Mouse (Mus musculus) heart, adult 8-10 months (tissue): Measurements from ENCODE around the gene Aqp9. TPM values are rescaled to one million over a fixed set of nuclear protein-coding genes. Genes with fewer than 3 reads are reported as not detected.

ENCODE experiments used
- DNase-seq: peaks from one replicate; pipeline ENCODE4 v3.0.0; 2022; ENCODE audit warnings: low spot score
- total RNA-seq, 4 experiments: library from RNA; stranded (reverse); gene quantifications; 2 replicates each; pipeline ENCODE4 v1.2.4; 2022

Aqp9 gene
- total RNA-seq, 4 experiments from 2014 or later = 1.5 TPM; not detected in 3

DNA sequence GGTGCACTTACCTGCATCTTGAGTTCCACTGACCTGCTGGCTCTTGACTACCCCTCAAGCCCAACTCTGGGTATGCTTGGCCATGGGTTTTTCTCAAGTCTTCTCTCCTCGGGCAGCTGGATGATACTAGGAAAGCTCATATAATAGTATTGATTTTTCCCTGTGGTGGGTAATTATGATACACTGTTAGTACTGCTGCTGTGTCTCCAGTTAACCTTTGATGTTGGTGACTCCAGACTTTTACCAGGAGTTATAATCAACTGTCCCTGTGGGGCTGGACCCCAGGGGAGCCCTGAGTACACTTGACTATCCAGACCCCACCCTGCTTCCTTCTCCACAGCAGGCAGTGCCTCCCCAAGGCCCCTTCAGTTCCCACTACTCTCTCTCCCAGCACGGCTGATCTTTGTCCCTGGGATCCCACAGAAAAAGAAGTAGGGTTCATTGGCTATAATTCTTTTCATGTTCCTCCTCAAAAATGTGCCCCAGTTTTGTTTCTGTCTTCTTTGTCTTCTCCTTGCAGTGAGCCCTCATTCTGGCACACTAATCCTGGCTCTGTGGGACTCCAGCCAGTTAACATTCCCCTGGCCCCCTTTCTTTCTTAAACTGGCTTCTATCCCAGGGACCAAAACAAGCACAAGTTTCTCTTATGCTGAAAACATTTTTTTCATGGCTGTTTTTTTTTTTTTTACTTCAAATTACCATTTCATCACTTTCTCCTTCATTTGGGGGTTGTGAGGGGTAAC, 838 bp downstream of the Aqp9 start:
- DNase-seq = no peak

DNA sequence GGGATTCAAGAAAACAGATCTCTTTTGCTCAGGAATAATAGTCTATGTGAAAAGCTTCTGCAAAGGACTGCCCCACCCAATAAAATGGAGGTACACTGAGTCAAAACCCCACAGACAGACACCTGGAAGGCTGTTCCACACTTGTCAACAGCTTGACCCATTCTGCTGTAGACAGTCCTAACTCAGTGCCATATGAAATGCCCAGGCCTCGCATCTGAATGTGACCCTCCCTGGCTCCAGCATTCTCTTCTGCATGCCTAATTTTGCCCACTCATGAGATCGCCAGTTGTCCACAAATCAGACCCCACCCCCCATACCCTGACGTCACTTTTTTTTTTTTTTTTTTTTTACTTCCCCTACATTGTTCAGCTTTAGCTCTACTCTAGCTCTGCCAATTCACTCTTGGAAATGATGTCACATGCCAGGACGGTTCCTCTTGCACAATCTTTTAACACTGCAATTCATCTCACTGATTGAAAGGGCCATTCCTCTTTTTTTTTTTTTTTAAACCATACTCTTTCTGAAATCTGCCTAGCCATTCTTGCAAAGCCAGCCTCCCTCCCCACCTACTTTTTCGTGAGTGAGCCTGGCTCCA, 1.5 kb downstream of the Aqp9 start:
- DNase-seq = peak; percentile 25

DNA sequence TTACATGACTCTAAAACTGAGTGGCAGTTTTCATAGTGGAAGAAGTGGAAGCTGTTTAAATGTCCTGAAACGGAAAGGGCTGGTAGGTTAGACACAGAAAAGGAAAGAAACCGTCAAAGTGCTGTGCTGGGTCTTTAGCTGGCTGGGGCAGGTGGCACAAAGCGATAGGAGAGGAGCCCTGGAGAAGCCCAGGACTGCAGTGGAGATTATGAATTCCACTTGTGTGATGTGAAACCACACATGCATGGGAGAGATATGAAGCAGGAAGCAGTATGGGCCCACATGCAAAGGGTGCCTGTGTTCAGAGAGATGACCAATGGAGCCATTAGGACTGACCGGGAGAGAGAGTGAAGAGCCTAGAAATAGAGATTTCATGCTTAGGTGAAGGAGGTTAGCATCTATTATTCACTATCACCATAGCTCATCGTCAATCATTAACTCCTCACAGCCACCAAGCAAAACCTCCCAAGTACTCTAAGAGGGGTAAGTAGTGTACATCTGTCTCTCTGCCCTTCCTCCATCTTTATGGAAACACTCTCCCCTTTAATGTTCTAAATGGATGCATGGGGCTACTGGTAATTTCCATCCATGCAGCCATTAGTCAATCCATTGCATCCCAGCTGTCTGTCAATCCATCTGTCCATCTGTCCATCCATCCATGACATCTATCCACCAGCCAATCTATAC, 2.3 kb downstream of the Aqp9 start:
- no peak for DNase-seq

DNA sequence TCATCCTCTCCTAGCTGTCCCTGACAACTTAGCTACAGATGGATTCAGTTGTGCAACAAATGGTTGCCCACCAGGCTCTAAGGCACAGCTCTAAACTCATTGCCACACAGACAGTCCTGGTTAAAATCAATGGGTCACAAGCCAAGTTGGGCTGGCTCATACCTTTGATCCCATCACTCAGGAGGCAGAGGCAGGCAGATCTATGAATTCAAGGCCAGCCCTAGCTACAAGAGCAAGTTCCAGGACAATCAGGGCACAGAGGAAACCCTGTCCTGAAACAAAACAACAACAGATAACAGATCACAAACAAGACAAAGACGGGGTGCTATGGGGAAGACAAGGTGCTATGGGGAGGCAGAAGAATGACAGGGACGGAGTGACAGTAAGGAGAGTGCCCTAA, 3.0 kb downstream of the Aqp9 start:
- DNase-seq = no peak

DNA sequence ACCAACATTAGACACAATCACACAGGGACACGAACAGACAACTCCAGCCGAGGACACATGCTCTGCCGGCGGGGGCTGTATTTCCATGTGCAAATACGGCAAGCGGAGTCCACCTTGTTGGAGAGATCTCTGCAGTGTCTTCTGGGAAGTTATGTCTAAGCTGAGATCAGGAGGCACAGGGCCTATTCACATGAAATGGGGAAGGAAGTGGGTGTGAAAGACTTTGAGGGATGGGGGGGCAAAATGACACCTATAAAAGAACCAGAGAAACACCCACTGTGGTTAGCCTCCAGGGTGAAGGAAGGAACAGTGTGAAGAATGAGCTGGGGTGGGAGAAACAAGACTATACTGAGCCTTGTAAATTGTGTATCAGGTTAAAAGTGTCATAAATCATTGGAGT, 3.4 kb downstream of the Aqp9 start:
- DNase-seq = no peak

DNA sequence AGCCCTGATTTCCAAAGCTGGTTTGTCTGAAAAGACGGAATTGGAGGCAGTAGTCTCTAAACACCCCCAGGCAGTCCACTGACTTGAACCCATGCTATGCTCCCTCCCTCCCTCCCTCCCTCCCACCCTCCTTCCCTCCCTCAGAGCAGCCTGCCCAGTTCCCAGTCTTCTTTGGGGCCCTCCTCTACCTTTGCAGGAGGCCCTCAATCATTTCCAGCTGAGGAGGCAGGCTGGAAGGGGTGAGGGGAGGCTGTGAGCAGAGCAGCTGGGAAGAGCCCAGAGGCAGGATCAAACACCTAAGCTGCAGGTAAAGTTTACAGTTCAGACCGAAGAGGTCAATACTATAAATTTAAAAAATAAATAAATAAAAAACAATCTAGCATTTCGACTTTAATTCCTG, 4.1 kb downstream of the Aqp9 start:
- DNase-seq = no peak

DNA sequence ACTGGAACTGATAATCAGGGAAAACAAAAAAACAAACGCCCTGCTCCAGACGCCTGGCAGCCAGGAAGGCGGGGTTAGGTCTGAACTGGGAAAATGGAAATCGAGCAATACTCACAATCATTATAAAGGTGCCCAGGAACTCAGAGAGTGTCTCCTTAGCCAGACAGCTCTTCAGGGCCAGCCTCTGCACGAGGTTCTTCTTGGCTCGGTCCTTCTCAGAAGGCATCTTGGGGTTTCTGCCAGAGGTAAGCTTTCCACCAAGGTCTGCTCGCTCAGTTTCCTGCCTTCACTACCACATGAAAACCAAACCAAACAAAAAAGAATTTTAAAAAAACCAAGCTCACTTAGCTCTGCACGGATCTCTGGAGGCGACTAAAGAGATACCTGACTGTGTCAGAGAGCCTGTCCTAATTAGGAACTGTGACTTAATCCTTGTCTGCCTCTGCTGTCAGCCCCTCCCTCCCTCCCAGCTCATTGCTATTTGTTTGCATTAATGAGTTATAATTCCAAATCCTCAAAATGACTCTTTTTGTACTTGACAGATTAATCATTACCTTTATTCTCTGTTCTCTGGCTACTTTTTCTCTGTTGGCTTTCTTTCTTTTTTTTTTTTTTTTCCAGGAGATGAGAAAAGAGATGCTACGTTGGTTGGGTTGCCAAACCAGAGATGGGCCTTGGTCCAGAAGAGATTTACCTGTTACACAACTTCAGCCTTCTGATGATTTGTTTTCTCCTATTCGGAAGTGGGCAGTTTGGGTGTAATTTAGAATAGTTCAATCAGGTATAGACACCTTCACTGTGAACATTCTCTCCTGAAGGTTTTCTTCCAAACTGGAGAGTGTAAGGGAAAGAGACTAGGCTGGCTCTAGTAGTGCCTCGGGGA, 5.4 kb downstream of the Aqp9 start:
- no peak for DNase-seq

DNA sequence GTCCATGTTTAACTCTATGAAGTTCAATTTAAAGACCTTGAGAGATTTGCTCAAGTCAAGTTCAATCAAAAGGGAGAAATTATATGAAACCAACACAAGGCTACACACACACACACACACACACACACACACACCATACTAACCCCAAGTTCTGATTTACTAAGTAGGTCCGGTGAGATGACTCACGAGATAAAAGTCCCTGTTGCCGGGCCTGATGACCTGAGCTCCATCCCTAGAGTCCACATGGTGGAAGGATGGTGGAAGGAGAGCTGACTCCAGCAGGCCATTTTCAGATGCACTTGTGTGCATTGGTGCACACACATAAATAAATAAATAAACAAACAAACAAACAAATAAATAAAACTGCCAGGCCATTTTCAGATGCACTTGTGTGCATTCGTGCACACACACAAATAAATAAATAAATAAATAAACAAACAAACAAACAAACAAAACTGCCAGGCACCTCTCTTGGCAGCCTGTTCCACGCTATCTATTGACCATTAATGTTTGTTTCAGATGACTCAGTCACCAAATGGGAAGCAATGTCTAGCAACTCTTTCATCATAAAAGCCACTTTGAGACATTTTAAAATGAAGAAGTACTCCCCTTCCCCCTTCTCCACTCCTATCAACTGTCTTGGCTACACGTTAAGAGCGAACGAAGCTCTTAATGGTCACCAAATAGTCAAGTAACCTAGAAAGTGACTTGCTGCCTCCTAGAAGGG, 6.2 kb downstream of the Aqp9 start:
- no peak for DNase-seq

DNA sequence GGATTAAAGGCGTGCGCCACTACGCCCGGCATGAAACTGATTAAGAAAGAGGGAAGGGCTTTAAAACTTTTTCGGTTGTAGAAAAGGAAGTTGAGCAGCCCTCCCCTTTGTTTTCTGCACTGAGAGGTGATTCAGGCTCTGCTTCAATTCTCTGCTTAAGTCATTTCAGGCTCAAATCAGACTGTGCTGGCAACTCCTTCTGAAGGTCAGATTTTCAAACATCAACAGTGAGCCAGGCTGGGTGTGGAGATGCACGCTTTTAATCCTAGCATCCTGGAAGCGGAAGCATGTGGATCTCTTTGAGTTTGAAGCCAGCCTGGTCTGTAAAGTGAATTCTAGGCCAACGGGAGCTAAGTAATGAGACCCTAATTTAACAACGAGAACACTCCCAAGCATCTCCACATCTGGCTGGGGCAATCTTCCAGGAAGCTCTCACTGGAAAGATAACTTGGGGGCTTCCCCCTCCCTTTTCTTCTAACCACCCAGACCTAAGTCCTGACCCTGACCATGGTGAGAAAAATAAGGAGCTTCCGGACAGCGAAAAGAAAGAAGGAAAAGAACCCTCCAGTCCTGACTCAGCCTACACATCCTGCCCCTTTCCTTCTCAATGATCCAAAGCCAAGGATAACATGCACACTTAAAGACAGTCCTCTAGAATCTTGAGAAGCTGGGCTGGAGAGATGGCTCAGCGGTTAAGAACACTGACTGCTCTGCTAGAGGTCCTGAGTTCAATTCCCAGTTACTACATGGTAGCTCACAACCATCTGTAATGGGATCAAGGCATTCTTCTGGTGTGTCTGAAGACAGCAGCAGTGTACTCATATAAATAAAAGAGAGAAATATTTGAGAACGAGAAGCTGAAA, 7.4 kb downstream of the Aqp9 start:
- no peak for DNase-seq

DNA sequence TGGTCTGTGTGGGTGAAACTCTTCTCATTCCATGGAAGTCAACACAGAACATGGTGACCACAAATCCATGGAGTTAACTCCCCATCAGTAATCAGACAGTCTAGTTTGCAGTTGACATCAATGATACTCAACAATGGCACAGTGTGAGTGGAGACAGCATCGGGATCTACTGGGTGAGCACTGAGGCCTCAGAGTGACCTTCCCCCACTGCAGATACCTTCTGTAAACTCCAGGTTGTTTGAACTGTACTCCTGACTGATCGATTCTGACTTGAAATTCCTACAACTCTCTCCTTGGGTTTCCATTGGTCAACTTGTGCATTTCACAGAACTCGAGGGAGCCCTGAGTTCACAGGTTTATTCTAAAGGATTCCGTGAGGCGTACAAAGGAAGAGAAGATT, 8.8 kb downstream of the Aqp9 start:
- DNase-seq = no peak

DNA sequence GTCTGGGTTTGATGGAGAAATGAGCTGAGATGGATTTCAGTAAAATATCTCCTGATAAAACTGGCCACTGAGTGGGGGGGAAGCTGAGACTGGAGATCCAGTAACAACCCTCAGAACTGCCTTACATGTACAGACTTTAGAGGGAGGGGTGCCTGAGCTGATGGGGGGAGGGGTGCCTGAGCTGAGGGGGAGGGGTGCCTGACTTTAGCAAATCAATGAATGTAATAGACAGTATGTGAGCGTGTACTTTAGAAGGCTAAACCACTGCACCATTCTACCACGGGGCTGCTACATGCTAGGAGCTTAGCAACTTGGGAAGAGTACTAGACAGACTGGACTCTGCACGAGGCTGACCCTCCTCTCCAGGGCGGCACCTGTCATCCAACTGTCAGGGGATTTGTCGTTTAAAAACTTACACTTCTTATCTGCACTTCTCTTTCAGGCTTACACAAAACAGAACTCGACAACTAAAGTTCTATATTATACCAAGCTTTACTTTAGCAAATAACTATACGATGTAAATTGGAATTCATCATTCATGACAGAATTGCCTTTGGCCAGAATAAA, 9.3 kb downstream of the Aqp9 start:
- DNase-seq = no peak

DNA sequence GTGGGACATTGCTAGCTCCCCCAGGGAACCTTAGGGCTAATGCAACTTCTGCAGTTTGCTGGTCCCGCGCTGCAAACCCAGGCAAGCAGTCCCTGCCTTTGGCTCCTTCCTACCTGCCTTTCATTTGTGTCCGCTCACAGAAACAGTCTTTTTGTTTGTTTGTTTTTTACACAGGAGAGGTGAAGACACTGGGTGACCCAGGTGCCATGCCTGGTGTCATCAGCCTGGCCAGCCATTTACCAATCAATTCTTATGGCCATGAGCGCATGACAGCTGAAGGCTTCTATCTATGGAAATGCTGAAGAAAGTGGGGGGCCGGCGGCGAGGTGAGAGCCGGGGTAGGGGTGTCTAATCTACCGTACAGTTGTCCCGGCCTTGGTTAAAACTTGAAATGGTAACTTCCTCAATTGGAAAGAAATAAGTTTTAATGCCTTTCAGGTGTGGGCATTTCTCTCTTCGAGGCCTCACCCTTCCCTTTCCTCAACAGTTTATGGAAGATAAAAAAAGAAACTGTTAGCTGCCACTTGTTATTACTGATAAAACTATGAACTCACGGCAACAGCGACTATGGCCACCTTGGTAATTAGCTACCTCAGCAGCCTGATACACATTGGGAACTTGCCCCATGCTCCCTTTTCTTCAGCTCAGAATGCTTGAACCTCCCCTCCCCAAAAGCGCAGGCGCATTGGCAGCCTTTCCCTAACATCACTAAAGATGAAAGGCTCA, 10.4 kb downstream of the Aqp9 start:
- DNase-seq = no peak

DNA sequence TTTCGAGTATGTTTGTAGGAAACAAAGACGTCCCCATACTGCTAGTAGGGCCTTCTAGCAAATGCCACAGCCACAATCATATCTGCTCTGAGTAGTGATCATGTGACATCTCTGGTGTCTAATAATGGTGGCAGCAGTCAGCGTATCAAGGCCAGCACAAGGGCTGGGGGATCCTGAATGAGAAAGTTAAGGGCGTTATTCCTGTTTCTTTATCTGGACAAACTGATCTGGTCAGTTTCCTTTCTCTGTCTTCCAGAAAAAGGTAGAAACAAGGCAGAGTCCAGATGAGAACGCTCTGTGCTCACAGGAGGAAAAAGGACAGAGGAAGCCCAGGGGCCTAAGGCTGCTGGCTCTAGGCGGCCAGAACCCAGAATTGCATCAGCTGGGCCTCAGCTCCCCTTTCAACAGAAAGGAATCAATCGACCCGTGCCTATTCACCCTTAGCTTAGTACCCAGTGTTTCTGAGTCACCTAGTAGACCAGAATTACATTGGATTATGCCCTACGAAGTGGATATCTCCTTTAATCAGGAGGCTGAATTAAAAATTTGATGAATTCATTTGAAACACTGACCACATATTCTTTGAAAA, 11.9 kb downstream of the Aqp9 start:
- no peak for DNase-seq

DNA sequence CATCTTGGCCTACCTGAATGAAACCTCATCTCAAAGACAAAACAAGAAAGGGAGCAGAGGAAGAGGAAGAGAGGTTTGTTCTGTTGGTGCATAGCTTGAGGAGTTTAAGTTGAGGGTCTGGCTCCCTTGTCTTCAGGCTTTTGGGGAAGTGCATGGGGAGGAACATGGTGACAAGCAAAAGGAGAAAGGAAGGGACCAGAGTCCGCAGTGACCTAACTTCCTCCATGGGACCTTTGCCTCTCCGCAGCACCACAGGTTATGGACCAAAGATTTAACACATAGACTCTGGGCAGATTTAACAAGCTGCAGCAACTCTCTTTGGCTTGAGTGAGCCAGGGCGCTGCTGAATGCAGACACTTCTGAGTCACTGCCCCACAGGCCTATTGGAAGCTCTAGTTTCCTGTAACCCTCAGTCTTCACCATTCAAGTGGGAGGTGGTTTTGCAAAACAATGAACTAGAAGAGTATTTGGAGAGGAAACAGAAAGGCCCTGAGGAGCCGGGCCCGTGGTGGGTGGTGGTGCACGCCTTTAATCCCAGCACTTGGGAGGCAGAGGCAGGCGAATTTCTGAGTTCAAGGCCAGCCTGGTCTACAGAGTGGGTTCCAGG, 13.0 kb downstream of the Aqp9 start:
- no peak for DNase-seq

DNA sequence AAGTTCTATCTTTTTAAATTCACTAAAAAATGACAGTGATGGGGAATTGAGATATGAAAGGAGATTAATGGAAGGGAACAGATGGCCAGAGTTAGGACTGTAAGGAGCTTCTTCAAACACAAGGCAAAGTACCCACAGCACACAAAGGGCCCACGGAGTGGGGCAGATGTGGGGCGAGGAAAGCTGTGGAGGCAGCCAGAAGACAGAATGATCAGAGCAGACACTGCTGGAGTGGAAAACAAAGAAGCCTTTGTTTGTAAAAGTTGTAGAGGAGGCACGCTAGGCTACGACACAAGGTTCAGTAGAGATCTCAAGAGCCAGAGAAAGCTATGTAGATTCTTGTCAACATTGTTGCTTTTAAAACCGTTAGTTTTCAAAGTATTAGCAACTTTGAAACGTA, 17.1 kb downstream of the Aqp9 start:
- DNase-seq = no peak

DNA sequence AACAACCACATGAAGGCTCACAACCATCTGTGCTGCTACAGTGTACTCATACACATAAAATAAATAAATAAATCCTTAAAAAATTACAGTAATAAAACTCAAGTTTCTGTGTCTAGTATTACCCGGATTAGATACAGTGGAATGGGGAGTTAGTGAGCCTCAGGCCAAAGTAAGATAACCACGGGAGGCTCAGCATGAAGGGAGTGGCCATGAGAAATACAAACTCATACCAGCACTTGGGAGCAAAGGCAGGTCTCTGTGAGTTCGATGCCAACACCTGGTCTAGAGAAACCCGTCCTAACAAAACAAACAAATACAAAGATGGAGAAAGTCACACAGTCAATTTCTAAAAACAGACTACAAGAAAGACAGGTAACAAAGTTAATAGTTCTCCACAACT, 18.3 kb downstream of the Aqp9 start:
- DNase-seq = no peak

DNA sequence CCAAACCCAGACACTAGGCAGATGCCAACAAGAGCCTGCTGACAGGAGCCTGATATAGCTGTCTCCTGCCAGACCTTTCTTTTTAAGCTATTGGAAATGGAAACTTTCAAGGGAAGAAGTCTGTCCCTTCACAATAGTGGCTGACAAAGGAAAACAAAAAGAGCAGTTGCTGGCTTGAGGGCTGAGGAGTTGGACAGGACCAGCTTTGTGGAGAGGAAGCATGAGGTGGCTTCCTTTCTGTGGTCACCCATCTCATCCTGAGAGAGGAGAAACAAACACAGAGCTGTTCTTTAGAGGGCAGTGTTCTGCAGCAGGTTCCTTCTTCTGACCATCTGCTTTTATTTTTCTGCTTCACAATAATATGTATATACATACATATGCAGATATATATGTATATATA, 19.6 kb downstream of the Aqp9 start:
- no peak for DNase-seq

DNA sequence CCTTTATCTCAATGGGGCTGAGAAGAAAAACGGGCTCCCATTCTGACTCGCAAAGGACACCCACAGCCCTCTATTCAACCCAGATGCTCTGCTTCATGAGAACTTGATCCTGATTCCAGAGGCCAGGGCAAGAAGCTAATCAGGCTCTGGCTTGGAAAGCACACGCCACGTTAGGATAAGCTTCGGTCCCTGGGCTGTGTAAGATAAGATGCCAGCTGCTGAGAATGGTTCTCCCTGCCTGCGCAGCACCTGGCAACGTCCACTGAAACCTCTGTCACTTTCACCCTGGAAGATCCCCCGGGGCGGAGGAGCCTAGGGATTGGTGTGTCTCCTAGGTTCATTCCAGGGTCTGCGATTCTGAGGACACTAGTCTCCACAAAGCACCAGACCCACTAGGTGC, 22.3 kb downstream of the Aqp9 start:
- no peak for DNase-seq

DNA sequence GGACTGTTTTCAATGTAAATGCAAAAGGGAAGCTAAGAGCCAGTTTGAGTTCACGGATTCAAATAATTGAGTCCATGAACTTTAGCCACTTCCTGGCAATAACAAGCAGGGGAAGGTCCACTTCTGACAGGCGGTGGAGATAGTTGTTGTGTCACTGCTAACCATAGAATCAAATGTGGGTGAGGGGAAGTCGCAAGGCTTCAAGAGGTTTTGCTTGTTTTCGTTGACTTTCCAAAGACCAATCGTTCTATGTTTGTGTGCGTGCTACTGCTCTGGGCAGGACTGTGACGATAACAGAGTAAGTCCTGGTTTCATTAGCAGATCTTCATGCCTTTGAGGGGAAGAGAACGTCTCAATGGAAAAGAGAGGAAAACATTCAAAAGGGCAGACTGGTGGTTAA, 28.3 kb downstream of the Aqp9 start:
- no peak for DNase-seq
